Mouse (Mus musculus) embryonic facial prominence, embryonic 15.5 days (tissue): ENCODE results near the gene Ints13. TPM values are rescaled to one million over a fixed set of nuclear protein-coding genes. Genes with fewer than 3 reads are reported as not detected.
"Not testable (repeated sequence)": the region's sequence is repeated elsewhere in the genome, so short reads cannot be mapped to it uniquely, and the experiment has no call there.

ENCODE experiments used
- ATAC-seq: fragments of 200-750 bp; cut with Nextera tagmentation; 2 replicates; pipeline ENCODE4 v1.8.0; 2017; ENCODE audit warnings: low read depth, moderate TSS enrichment; ENCODE audit not compliant: insufficient number of reproducible peaks, low FRiP score, low TSS enrichment
- H3K27ac ChIP-seq: fragments of 300-500 bp; sonication (generic); replicated peaks from 2 replicates; pipeline ENCODE4 v1.5.1; 2015; ENCODE audit warnings: mild to moderate bottlenecking, inconsistent platforms
- H3K27me3 ChIP-seq: fragments of 300-500 bp; sonication (generic); 2 replicates; pipeline ENCODE4 v1.6.1; 2015; ENCODE audit warnings: inconsistent platforms
- H3K36me3 ChIP-seq: fragments of 300-500 bp; sonication (generic); 2 replicates; pipeline ENCODE4 v1.6.1; 2015; ENCODE audit warnings: mild to moderate bottlenecking, inconsistent platforms
- H3K4me1 ChIP-seq: fragments of 300-500 bp; sonication (generic); 2 replicates; pipeline ENCODE4 v1.6.1; 2015; ENCODE audit warnings: inconsistent platforms
- H3K4me2 ChIP-seq: fragments of 300-500 bp; sonication (generic); replicated peaks from 2 replicates; pipeline ENCODE4 v1.6.1; 2015; ENCODE audit warnings: mild to moderate bottlenecking, inconsistent platforms
- H3K4me3 ChIP-seq: fragments of 300-500 bp; sonication (generic); replicated peaks from 2 replicates; pipeline ENCODE4 v1.5.1; 2015; ENCODE audit warnings: mild to moderate bottlenecking, inconsistent platforms
- H3K9ac ChIP-seq: fragments of 300-500 bp; sonication (generic); 2 replicates; pipeline ENCODE4 v1.6.1; 2015; ENCODE audit warnings: inconsistent platforms
- H3K9me3 ChIP-seq: fragments of 300-500 bp; sonication (generic); replicated peaks from 2 replicates; pipeline ENCODE4 v1.6.1; 2016; ENCODE audit warnings: inconsistent platforms
- WGBS: fragments of 180-500 bp; shearing (Covaris S2); methylation state at CpG from one replicate; pipeline ENCODE4 v1.1.7; 2015; 5-methylcytosine and 5-hydroxymethylcytosine counted together
- polyA plus RNA-seq: library from polyadenylated mRNA; unstranded; fragments of >200 nt; fragmentation: Nextera tagmentation; extraction: Ambion mirVana; gene quantifications from 2 replicates; pipeline ENCODE4 v1.2.1, GENCODE M21; 2015

Ints13 gene
- polyA plus RNA-seq, 1 experiment from 2014 or later, result 56.2 TPM

DNA sequence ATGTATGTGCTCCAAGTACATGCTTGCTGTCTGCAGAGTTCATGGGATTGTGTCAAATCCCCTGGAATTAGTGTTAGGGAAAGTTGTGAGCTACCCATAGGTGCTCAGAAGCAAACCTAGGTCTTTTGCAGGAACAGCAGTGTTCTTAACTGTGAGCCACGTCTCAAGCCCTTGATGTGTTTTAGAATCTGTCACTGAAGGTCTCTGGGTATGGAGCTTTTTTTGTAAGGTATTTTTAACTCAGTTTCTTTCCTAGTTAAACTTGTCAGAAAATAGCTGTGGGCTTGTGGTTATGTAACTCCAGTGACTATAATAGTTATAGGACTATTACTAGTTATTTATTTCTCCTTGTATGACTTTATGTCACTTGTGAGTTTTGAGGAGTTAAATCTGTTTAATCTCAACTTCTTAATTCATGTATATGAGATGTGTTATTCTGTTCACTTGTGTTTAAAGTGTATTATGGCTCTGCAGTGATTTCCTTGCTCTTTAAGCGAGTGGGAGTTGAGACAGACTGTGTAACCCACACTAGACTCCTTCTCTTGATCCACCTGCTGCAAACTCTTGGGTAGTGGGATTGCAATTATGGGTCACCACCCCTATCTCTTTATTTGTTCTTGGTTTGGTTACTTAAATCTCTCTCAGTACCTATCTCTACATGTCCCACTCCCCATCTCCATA, 5.9 kb upstream of the Ints13 start:
- ATAC-seq, result no peak
- Histone ChIP-seq H3K9me3 (no peaks in the 10 kb centered on the region), H3K27ac (no peak overlapping the region), H3K4me3 (no peak overlapping the region), H3K27me3 (no peaks in the 10 kb centered on the region), H3K4me1 (peaks cover 7% of the 10 kb centered on the region; the same call in 1 of the 2 replicates), H3K9ac (no peak overlapping the region), H3K36me3 (peaks cover 21% of the 10 kb centered on the region), H3K4me2 (no peak overlapping the region)
- WGBS, result 69% methylated on average over 2 of the region's 2 CpGs

DNA sequence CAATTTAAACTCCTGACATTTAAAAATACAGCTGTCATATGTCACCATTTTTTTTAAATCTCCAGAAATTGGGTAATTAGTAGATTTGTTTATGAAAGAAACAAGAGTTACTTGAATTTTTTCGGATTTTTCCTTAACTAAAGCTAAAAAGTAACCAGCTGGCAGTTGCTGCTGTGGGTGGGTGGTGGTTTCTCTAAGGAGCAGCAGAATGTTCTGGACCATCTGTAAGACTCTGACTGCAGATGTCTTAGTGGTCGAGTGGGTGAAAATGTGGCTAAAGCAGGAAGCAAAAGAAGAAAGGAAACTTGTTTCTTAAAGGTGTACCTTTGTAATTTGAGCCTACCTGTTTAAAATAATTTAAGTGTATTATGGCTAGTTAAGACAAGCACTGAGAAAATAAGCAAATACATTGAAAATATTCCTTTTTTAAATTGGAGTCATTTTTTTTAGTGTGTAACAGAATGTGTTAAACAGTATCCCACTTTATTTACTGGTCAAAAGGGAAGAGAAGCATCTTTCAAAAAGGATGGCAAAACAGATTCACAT, 2.8 kb upstream of the Ints13 start:
- 14% methylated on average over 2 of the region's 2 CpGs for WGBS
- H3K4me2 ChIP-seq, result no peak overlapping the region
- H3K36me3 ChIP-seq, result peaks cover under 1% of the 10 kb centered on the region
- peaks cover 20% of the 10 kb centered on the region for H3K4me1 ChIP-seq
- no peak overlapping the region for H3K4me3 ChIP-seq
- no peak for ATAC-seq
- H3K9ac ChIP-seq, result no peak overlapping the region
- H3K9me3 ChIP-seq, result no peaks in the 10 kb centered on the region
- H3K27ac ChIP-seq, result no peak overlapping the region
- no peaks in the 10 kb centered on the region for H3K27me3 ChIP-seq

- Histone ChIP-seq H3K4me2 (peak overlapping the region; percentile 66), H3K9me3 (no peaks in the 10 kb centered on the region), H3K36me3 (no peaks in the 10 kb centered on the region), H3K27ac (peak overlapping the region; percentile 98), H3K4me1 (peaks cover 20% of the 10 kb centered on the region), H3K4me3 (peak overlapping the region; percentile 77), H3K9ac (peak overlapping the region; percentile 81), H3K27me3 (no peaks in the 10 kb centered on the region)
- no peak for ATAC-seq
- WGBS, result 4% methylated on average over 7 of the region's 7 CpGs
These were observed 951 bp upstream of the Ints13 start for GRCm38 (mm10) chr6:146578586-146578985.

GRCm38 (mm10) chr6:146578111-146578531, 486 bp upstream of the Ints13 start:
- Histone ChIP-seq H3K9me3 (no peaks in the 10 kb centered on the region), H3K27ac (peak overlapping the region; percentile 98), H3K4me1 (peaks cover 20% of the 10 kb centered on the region), H3K27me3 (no peaks in the 10 kb centered on the region), H3K9ac (peak overlapping the region; percentile 81), H3K4me2 (peak overlapping the region; percentile 66), H3K36me3 (no peaks in the 10 kb centered on the region), H3K4me3 (peak overlapping the region; percentile 77)
- ATAC-seq, result peak; percentile 56
- under 1% methylated on average over 22 of the region's 22 CpGs for WGBS

DNA sequence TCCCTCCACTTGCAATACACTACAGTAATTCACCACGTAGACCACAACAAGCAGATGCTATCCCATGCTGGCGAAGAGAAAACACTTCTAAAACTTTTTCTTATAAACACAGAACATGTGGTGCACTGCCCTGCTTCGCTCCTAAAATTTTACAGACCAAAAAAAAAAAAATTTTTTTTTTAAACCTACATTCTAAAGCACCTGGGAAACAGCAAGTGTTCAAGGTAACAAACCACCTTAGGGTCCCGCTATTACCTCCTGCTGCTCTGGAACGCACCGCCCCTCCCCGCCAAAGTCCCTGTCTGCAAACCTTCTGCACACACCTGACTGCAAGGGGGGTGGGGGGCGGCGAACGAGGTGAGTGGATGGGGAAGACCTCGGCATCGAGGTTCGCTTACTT, 732 bp downstream of the Ints13 start, which contains the start of gene Fgfr1op2:
TSS of gene Fgfr1op2 (plus strand) at position 301 of the 400 bp plus-strand sequence.
- Histone ChIP-seq H3K9ac (peak within 1 kb of the TSS; percentile 81), H3K9me3 (no peaks in the 10 kb centered on the region), H3K36me3 (no peaks in the 10 kb centered on the region), H3K4me2 (peak within 1 kb of the TSS; percentile 68), H3K4me3 (peak within 1 kb of the TSS; percentile 77), H3K4me1 (peaks cover 20% of the 10 kb centered on the region), H3K27me3 (no peaks in the 10 kb centered on the region), H3K27ac (peak within 1 kb of the TSS; percentile 98)
- WGBS, result under 1% methylated on average over 13 of the region's 13 CpGs
- ATAC-seq, result no peak

DNA sequence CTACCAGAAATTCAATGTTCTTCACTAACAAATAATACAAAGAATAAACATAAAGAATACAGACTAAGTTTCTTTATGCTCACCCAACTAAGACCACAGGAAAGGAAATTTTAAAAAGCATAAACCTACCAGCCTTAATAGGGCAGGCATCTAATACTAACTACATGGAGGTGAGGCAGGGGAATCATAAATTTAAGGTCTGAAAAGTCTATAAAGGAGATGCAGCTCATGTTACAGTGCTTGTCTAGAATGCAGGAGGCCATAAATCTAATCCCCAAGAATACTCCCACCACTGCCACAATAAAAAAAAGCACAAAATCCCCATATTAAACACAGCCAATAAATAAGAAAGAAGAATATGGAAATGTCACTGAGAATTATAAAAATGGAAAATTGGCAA, 5.6 kb downstream of the Ints13 start:
- ATAC-seq, result no peak
- H3K27ac ChIP-seq, result no peak overlapping the region
- H3K27me3 ChIP-seq, result no peaks in the 10 kb centered on the region
- no peak overlapping the region for H3K4me2 ChIP-seq
- H3K4me1 ChIP-seq, result peaks cover 12% of the 10 kb centered on the region
- H3K4me3 ChIP-seq, result no peak overlapping the region
- no peaks in the 10 kb centered on the region for H3K9me3 ChIP-seq
- no peak overlapping the region for H3K9ac ChIP-seq
- H3K36me3 ChIP-seq, result no peaks in the 10 kb centered on the region

GRCm38 (mm10) chr6:146562461-146562860, 15.2 kb downstream of the Ints13 start:
- H3K36me3 ChIP-seq, result peaks cover 39% of the 10 kb centered on the region
- WGBS, result 73% methylated on average over 1 of the region's 1 CpGs
- H3K27me3 ChIP-seq, result not testable (repeated sequence)

GRCm38 (mm10) chr6:146551326-146551725, 26.3 kb downstream of the Ints13 start:
- Histone ChIP-seq H3K4me3 (no peak overlapping the region), H3K4me1 (no peaks in the 10 kb centered on the region), H3K36me3 (peaks cover 66% of the 10 kb centered on the region), H3K27me3 (no peaks in the 10 kb centered on the region), H3K9ac (no peak overlapping the region), H3K27ac (no peak overlapping the region), H3K9me3 (no peaks in the 10 kb centered on the region), H3K4me2 (no peak overlapping the region)
- ATAC-seq, result no peak

More at GRCm38 (mm10) chr6:146562461-146562860, 15.2 kb downstream of the Ints13 start:
- not testable (repeated sequence) for H3K4me1 ChIP-seq, H3K4me2 ChIP-seq, ATAC-seq, H3K9ac ChIP-seq, H3K4me3 ChIP-seq, H3K27ac ChIP-seq, H3K9me3 ChIP-seq

- Histone ChIP-seq H3K4me3 (no peak overlapping the region), H3K9me3 (no peaks in the 10 kb centered on the region), H3K27me3 (no peaks in the 10 kb centered on the region), H3K4me2 (no peak overlapping the region), H3K4me1 (no peaks in the 10 kb centered on the region), H3K9ac (no peak overlapping the region), H3K36me3 (peaks cover 58% of the 10 kb centered on the region), H3K27ac (no peak overlapping the region)
- 89% methylated on average over 2 of the region's 2 CpGs for WGBS
- ATAC-seq, result no peak
These were observed 27.2 kb downstream of the Ints13 start for GRCm38 (mm10) chr6:146550421-146550820.

DNA sequence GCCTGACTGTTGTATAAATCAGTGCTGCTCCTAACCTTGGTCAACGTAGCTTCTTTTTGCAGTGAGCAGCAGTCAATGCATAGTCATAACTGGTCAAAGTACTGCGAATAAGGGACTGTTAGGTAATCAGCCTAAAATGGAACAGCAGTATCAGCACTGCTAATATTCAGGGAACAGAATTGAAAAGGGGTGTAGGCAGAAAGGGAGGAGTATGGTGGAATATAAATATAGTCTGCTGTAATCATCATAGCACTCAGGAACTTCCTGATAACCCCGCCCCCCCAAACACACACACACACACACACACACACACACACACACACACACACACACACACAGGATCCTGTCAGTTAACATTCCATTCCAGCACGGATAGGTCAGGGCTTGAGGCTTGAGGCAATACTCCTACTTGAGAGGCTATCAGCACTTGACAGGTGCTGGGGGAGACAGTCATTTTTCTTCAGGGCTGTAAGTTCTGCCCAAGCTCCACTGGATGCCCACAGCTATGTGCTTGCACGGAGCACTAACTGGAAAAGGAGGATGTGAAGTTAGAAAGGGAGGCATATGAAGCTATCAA, 32.3 kb downstream of the Ints13 start:
- H3K36me3 ChIP-seq, result peaks cover 22% of the 10 kb centered on the region
- no peak overlapping the region for H3K27ac ChIP-seq
- H3K4me2 ChIP-seq, result no peak overlapping the region
- H3K9me3 ChIP-seq, result no peaks in the 10 kb centered on the region
- no peak for ATAC-seq
- 70% methylated on average over 5 of the region's 5 CpGs for WGBS
- no peak overlapping the region for H3K4me3 ChIP-seq
- H3K9ac ChIP-seq, result no peak overlapping the region
- no peaks in the 10 kb centered on the region for H3K4me1 ChIP-seq
- no peaks in the 10 kb centered on the region for H3K27me3 ChIP-seq

GRCm38 (mm10) chr6:146544622-146545021, 33.0 kb downstream of the Ints13 start:
- Histone ChIP-seq H3K4me1 (no peaks in the 10 kb centered on the region), H3K36me3 (peaks cover 20% of the 10 kb centered on the region), H3K27ac (no peak overlapping the region), H3K4me3 (no peak overlapping the region), H3K27me3 (no peaks in the 10 kb centered on the region), H3K9ac (no peak overlapping the region), H3K9me3 (no peaks in the 10 kb centered on the region), H3K4me2 (no peak overlapping the region)
- WGBS, result 85% methylated on average over 1 of the region's 1 CpGs
- no peak for ATAC-seq
